Mouse (Mus musculus) heart, embryonic 12.5 days (tissue): ENCODE data around the gene Zmynd8. TPM values are rescaled to one million over a fixed set of nuclear protein-coding genes. Genes with fewer than 3 reads are reported as not detected.
A peak's percentile ranks its signal among the peaks of the same experiment; 100 is the strongest.

Experiments used
- ATAC-seq: fragments of 200-750 bp; cut with Nextera tagmentation; 2 replicates; pipeline ENCODE4 v1.8.0; 2017; ENCODE audit warnings: moderate TSS enrichment, moderate library complexity; ENCODE audit not compliant: insufficient number of reproducible peaks, low FRiP score
- H3K27ac ChIP-seq: fragments of 300-500 bp; sonication (generic); 2 replicates; pipeline ENCODE4 v1.5.1; 2016; ENCODE audit warnings: mild to moderate bottlenecking, moderate library complexity; ENCODE audit not compliant: poor library complexity, severe bottlenecking
- H3K27me3 ChIP-seq: fragments of 300-500 bp; sonication (generic); replicated peaks from 2 replicates; pipeline ENCODE4 v1.6.1; 2016; ENCODE audit warnings: mild to moderate bottlenecking, moderate library complexity
- H3K36me3 ChIP-seq: fragments of 300-500 bp; sonication (generic); 2 replicates; pipeline ENCODE4 v1.6.1; 2016; ENCODE audit warnings: mild to moderate bottlenecking, moderate library complexity
- H3K4me1 ChIP-seq: fragments of 300-500 bp; sonication (generic); replicated peaks from 2 replicates; pipeline ENCODE4 v1.6.1; 2016; ENCODE audit warnings: mild to moderate bottlenecking
- H3K4me2 ChIP-seq: fragments of 300-500 bp; sonication (generic); 2 replicates; pipeline ENCODE4 v1.6.1; 2016; ENCODE audit warnings: mild to moderate bottlenecking, moderate library complexity
- H3K4me3 ChIP-seq: fragments of 300-500 bp; sonication (generic); 2 replicates; pipeline ENCODE4 v1.5.1; 2016; ENCODE audit warnings: mild to moderate bottlenecking
- H3K9ac ChIP-seq: fragments of 300-500 bp; sonication (generic); 2 replicates; pipeline ENCODE4 v1.6.1; 2016; ENCODE audit warnings: mild to moderate bottlenecking, moderate library complexity
- H3K9me3 ChIP-seq: fragments of 300-500 bp; sonication (generic); replicated peaks from 2 replicates; pipeline ENCODE4 v1.6.1; 2016; ENCODE audit warnings: mild to moderate bottlenecking, moderate library complexity
- whole genome bisulfite sequencing: fragments of 180-500 bp; shearing (Covaris S2); methylation state at CpG from one replicate; pipeline ENCODE4 v1.1.7; 2016; 5-methylcytosine and 5-hydroxymethylcytosine counted together
- polyA plus RNA-seq: library from polyadenylated mRNA; unstranded; fragments of >200 nt; fragmentation: Nextera tagmentation; extraction: Ambion mirVana; gene quantifications from 2 replicates; pipeline ENCODE4 v1.2.1, GENCODE M21; 2016

Zmynd8 gene
- polyA plus RNA-seq, 1 experiment from 2014 or later, result 44.7 TPM

DNA sequence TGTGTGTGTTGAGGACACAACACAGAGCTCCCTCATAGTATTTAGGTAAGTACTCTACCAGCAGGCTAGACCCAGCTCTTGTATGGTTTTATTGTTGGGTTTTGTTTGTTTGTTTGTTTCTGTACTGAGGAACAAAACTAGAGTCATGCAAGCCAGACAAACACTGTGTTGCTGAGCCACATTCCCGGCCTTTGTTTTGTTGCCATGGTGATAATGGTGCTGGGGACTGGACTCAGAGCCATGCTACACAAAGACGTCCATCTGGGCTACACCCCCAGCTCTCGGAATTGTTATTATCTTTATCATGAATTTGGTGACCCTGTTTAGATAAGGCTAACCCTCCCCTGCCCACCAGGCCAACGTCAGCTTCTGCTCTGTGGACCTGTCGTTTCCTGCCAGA lies 140.3 kb downstream of the Zmynd8 start:
- 12% methylated on average over 5 of the region's 5 CpGs for WGBS
- no peak overlapping the region for H3K27ac ChIP-seq
- no peak for ATAC-seq
- no peak overlapping the region for H3K4me3 ChIP-seq
- no peaks in the 10 kb centered on the region for H3K36me3 ChIP-seq
- H3K4me1 ChIP-seq, result 0 out of 2 replicates have a peak, but pooled peaks cover 2% of the 10 kb centered on the region
- no peaks in the 10 kb centered on the region for H3K27me3 ChIP-seq
- no peak overlapping the region for H3K9ac ChIP-seq
- no peak overlapping the region for H3K4me2 ChIP-seq
- no peaks in the 10 kb centered on the region for H3K9me3 ChIP-seq

DNA sequence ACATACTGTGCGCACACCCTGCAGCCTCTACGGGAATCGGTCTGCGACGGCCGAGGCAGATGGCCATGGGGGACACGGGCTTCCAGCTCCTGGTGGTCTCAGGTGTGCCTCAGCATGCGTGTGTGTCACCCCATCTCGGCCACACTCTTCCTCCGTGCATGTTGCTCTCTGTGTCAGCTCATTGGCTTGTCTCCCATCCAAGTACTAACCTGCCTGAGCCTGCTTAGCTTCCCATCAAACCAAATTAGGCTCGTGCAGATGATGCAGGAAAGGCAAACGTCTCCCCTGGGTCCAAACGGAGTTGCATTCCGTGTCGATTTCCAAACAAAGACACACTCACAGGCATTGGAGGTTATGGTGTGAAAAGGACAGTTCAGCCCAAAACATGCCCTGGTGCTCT lies 141.0 kb downstream of the Zmynd8 start:
- no peak overlapping the region for H3K4me2 ChIP-seq
- no peak overlapping the region for H3K27ac ChIP-seq
- H3K27me3 ChIP-seq, result no peaks in the 10 kb centered on the region
- H3K4me3 ChIP-seq, result no peak overlapping the region
- H3K9me3 ChIP-seq, result no peaks in the 10 kb centered on the region
- no peak for ATAC-seq
- H3K9ac ChIP-seq, result no peak overlapping the region
- 77% methylated on average over 15 of the region's 15 CpGs for WGBS
- H3K4me1 ChIP-seq, result 0 out of 2 replicates have a peak, but pooled peaks cover 2% of the 10 kb centered on the region
- no peaks in the 10 kb centered on the region for H3K36me3 ChIP-seq

DNA sequence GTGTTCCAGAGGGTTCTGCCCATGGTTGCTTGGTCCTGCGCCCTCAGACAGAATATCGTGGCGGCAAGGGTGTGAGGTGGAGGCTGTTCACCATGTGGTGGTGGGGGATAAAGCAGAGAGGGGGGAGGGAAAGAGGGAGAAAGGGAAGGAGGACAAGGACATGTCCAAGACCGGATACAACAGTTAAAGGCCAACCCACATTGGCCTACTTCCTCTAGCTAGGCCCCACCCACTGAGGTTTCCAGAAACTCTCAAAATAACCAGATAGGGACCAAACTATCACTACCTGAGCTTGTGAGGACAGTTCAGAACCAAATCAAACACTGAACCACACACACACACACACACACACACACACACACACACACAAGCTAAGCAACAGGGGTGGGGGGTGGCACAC lies 146.1 kb downstream of the Zmynd8 start:
- Histone ChIP-seq H3K9me3 (no peaks in the 10 kb centered on the region), H3K9ac (no peak overlapping the region), H3K4me3 (no peak overlapping the region), H3K27ac (no peak overlapping the region), H3K36me3 (no peaks in the 10 kb centered on the region), H3K4me2 (no peak overlapping the region), H3K4me1 (no peaks in the 10 kb centered on the region), H3K27me3 (peaks cover 16% of the 10 kb centered on the region; the same call in 1 of the 2 replicates)
- 75% methylated on average over 4 of the region's 4 CpGs for WGBS
- no peak for ATAC-seq

DNA sequence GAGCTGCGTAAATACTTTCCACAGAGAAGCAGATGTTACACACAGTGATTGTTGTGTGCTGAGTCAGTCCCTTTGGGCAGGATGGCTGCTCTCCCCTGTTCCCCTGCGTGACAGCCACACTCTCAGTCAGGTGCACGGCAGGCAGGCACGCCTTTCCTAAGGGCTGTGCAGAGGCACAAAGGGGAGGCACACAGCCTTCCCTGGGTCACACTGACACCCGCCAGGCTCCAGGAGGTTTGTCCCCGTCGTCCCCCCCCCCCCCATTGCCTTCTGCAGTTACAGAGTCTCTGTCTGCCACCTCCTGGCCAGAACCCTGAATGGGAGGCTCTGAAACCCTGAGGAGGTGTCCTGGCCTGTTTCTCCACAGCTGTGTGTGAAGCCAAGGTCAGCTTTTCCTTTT lies 147.7 kb downstream of the Zmynd8 start:
- no peaks in the 10 kb centered on the region for H3K36me3 ChIP-seq
- no peak overlapping the region for H3K9ac ChIP-seq
- H3K27me3 ChIP-seq, result peaks cover 18% of the 10 kb centered on the region; the same call in 1 of the 2 replicates
- WGBS, result 25% methylated on average over 7 of the region's 7 CpGs
- no peaks in the 10 kb centered on the region for H3K9me3 ChIP-seq
- H3K4me3 ChIP-seq, result no peak overlapping the region
- H3K4me2 ChIP-seq, result 0 out of 2 replicates have a peak overlapping the region, but pooled peaks have one; percentile 15
- no peaks in the 10 kb centered on the region for H3K4me1 ChIP-seq
- no peak for ATAC-seq
- no peak overlapping the region for H3K27ac ChIP-seq

DNA sequence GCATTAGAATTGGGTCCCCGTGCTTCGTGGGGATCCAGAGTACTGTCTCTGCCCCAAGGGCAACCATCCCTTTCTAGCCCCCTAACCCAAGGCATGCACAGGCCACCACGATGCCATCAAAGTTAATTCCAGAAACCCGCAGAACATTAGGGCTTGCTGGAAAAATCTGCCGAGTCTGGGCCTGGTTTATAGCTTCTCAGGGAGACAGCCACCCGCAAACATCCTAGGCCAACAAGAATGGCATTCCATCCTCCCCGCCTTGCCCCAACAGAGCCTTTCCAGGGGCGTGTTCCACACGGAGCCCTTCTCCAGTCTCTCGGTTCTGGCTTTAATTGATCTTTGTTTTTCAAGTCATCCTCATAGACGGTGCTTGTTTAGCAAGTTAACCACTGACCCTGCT lies 150.4 kb downstream of the Zmynd8 start:
- ATAC-seq, result no peak
- Histone ChIP-seq H3K27me3 (peaks cover 23% of the 10 kb centered on the region; the same call in 1 of the 2 replicates), H3K9me3 (no peaks in the 10 kb centered on the region), H3K9ac (no peak overlapping the region), H3K27ac (no peak overlapping the region), H3K4me3 (no peak overlapping the region), H3K4me1 (no peaks in the 10 kb centered on the region), H3K36me3 (no peaks in the 10 kb centered on the region), H3K4me2 (no peak overlapping the region)
- 12% methylated on average over 11 of the region's 11 CpGs for WGBS

DNA sequence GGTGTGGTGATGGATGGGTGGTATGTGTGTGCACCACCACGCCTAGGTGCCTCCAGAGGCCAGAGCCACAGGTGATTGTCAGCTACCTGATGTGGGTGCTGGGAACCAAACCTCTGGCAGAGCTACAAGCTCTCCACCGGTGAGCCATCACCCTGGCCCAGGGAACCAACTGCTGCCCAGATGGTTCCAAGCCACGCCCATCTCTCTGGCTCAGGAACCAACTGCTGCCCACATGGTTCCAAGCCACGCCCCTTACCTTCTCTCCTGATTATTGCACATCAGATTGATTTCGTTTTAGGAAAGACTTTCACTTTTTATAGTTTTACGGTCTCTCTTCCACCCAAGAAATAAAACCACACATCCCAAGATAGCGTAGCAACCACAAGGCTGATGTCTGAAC lies 150.8 kb downstream of the Zmynd8 start:
- H3K9ac ChIP-seq, result no peak overlapping the region
- no peaks in the 10 kb centered on the region for H3K4me1 ChIP-seq
- H3K36me3 ChIP-seq, result no peaks in the 10 kb centered on the region
- H3K4me2 ChIP-seq, result no peak overlapping the region
- no peak overlapping the region for H3K4me3 ChIP-seq
- H3K9me3 ChIP-seq, result no peaks in the 10 kb centered on the region
- no peak overlapping the region for H3K27ac ChIP-seq
- ATAC-seq, result no peak
- H3K27me3 ChIP-seq, result peaks cover 23% of the 10 kb centered on the region; the same call in 1 of the 2 replicates
- 44% methylated on average over 7 of the region's 7 CpGs for WGBS

DNA sequence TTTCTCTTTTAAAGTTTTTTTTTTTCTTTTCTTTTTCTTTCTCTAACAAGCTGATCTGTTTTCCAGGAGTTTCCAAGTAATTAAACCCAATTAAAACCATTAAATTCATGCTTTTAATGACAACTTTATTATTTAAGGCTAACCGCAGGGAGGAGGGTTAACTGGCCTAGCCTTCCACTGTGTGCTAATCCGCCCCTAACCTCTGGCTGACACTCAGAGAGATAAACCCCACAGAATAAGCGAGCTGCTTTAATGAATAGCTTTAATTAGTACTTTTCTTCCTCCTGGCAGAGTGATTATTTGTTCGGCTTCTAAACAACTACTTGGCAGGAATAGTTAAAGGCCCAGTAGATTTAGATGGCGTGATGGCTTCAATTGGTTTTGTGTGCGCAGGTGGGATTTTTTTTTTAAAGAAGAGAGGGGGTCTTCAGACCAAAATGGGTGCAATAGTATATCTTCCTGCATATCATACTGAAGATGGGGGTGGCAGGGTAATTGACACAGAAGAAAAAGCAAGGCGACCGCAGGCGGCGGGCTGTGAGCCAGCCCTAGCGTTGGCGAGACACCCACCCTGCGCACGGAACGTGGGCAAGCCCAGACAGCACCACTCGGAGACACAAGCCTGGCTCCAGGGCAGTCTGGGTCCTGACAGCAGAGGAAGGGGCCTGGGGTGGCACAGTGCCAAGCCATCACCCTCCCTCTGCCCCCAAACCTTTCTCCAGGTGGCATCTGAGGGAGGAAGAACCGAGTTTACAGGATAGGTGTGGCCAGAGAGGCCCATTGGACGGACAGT lies 153.3 kb downstream of the Zmynd8 start:
- H3K36me3 ChIP-seq, result no peaks in the 10 kb centered on the region
- 75% methylated on average over 18 of the region's 18 CpGs for WGBS
- H3K9me3 ChIP-seq, result no peaks in the 10 kb centered on the region
- H3K9ac ChIP-seq, result no peak overlapping the region
- no peaks in the 10 kb centered on the region; the same call in 1 of the 2 replicates for H3K4me1 ChIP-seq
- no peak overlapping the region for H3K4me3 ChIP-seq
- H3K27ac ChIP-seq, result no peak overlapping the region
- no peak for ATAC-seq
- H3K4me2 ChIP-seq, result no peak overlapping the region
- H3K27me3 ChIP-seq, result peaks cover 38% of the 10 kb centered on the region

DNA sequence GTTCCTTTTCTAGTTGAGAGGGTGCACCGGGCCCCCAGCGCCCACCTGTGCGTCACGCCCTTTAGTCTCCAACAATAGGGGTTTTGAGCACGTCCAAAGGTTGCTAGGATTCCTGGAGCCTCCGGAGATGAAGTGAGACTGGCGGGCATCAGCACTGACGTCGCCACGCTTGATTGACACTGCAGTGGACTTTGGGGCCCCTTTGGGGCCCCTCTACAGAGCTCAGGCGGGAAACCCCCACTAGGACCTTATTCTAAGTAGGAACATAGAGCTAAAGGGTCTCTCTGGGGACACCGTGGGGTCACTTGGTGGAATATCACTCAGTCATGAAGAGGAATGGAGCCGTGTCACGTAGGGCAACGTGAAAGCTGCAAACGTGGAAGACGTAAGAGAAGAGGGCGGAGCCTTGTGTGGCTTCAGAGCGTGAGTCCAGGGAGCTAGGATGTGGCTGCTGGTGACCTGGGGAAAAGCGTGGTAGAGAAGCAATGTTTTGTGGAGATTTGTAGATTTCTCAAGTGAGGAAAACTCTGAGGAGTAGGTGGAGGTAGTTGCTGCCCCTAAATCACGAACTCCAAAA lies 156.5 kb downstream of the Zmynd8 start:
- Histone ChIP-seq H3K9me3 (no peaks in the 10 kb centered on the region), H3K4me3 (no peak overlapping the region), H3K9ac (no peak overlapping the region), H3K4me2 (no peak overlapping the region), H3K4me1 (no peaks in the 10 kb centered on the region; the same call in 1 of the 2 replicates), H3K27ac (no peak overlapping the region), H3K27me3 (peaks cover 22% of the 10 kb centered on the region), H3K36me3 (no peaks in the 10 kb centered on the region)
- WGBS, result 27% methylated on average over 21 of the region's 21 CpGs
- ATAC-seq, result no peak

DNA sequence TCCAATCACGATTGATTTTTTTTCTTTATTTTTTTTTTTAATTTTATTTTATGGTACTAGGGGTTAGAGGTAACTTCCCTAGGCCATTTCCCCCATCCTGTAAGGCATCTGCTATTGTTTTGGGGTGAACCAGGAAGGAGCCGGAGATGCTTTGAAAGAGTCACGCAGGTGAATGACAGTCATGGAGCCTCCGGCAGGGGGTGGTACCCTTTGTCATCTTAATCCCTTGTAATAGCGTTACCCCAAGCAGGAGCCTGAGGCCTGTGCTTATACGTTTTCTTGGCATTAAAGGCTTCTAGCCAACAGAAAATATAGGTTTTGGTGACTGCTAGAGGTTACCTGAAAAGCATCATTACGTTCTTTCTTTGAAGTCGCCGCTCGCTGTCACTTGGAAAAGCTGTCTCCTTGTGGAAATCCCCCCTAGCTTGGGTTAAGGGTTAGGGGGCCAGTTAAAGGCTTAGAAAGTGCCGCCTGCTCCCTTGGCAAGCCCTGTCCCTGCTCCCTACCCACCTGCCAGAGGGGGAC lies 157.2 kb downstream of the Zmynd8 start:
- ATAC-seq, result no peak
- H3K36me3 ChIP-seq, result no peaks in the 10 kb centered on the region
- no peaks in the 10 kb centered on the region; the same call in 1 of the 2 replicates for H3K4me1 ChIP-seq
- H3K9ac ChIP-seq, result no peak overlapping the region
- H3K27me3 ChIP-seq, result peaks cover 22% of the 10 kb centered on the region
- 35% methylated on average over 11 of the region's 11 CpGs for WGBS
- no peak overlapping the region for H3K4me3 ChIP-seq
- no peaks in the 10 kb centered on the region for H3K9me3 ChIP-seq
- H3K27ac ChIP-seq, result no peak overlapping the region
- H3K4me2 ChIP-seq, result no peak overlapping the region

DNA sequence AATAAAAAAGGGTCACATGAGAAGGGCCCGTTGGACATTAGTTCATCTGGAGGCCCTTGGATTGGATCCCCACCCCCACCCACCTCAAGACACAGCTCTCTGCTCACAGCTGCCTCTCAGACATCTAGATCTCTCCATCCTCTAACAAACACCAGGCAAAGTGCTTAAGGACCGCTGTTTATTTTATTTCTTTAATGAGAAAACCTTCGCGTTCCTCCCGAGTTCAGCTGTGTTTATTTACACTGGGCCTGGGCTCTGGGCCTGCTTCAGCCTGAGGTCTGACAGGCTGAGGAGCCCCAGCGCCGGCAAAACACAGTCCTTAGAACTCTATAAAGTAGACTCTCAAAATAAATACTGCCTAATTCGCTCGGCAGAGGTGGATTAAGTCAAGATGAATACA lies 157.8 kb downstream of the Zmynd8 start:
- Histone ChIP-seq H3K27ac (no peak overlapping the region), H3K9me3 (no peaks in the 10 kb centered on the region), H3K36me3 (no peaks in the 10 kb centered on the region), H3K4me2 (no peak overlapping the region), H3K4me3 (no peak overlapping the region), H3K27me3 (peaks cover 19% of the 10 kb centered on the region), H3K4me1 (no peaks in the 10 kb centered on the region; the same call in 1 of the 2 replicates), H3K9ac (no peak overlapping the region)
- WGBS, result 12% methylated on average over 9 of the region's 9 CpGs
- ATAC-seq, result no peak

DNA sequence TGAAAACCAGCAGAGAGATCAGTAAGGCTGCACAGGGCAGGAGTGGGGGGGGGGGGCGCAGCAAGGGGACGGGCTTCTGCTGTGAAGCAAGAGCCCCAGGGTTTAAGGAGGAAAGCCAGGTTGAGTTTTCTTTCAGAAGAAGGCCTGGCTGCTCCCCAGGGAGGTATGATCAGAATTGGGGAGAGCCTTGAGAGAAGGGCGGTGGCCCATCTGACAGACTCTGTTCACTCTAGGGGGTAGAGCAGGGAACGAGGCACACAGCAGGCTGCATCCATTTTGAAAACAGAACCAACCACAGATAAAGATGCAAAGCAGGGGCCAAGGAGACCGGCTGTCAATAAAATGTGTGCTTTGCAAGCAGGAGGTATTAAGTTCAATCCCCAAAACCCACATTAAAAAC lies 158.4 kb downstream of the Zmynd8 start:
- H3K36me3 ChIP-seq, result no peaks in the 10 kb centered on the region
- no peak overlapping the region for H3K4me3 ChIP-seq
- no peak overlapping the region for H3K27ac ChIP-seq
- H3K4me1 ChIP-seq, result no peaks in the 10 kb centered on the region; the same call in 1 of the 2 replicates
- H3K4me2 ChIP-seq, result no peak overlapping the region
- no peak for ATAC-seq
- peaks cover 15% of the 10 kb centered on the region for H3K27me3 ChIP-seq
- no peak overlapping the region for H3K9ac ChIP-seq
- H3K9me3 ChIP-seq, result no peaks in the 10 kb centered on the region
- WGBS, result 45% methylated on average over 5 of the region's 5 CpGs
